Mouse (Mus musculus): ENCODE results near the gene Gpr108. TPM values are rescaled to one million over a fixed set of nuclear protein-coding genes. Genes with fewer than 3 reads are reported as not detected.

Gene Gpr108
- polyA plus RNA-seq, 1 experiment from 2014 or later: 24.5 TPM

- H3K9me3 ChIP-seq (ENCODE audit: control insufficient read depth, low read length): no peaks in the 10 kb centered on the region
- no peak overlapping the region for H3K4me3 ChIP-seq (ENCODE audit: low read depth, low read length)
- no peak overlapping the region for H3K9ac ChIP-seq (ENCODE audit: low read length)
- no peak overlapping the region for H3K4me2 ChIP-seq
- DNase-seq (ENCODE audit: low spot score, missing footprints) (no peak), ATAC-seq (ENCODE audit: low FRiP score) (no peak)
- H3K4me1 ChIP-seq (ENCODE audit: control insufficient read depth, insufficient read depth, low read length): no peaks in the 10 kb centered on the region
- WGBS: 93% methylated on average over 4 of the region's 4 CpGs
- H3K36me3 ChIP-seq (ENCODE audit: control insufficient read depth, insufficient read depth, low read length): no peaks in the 10 kb centered on the region
- H3K27me3 ChIP-seq (ENCODE audit: control insufficient read depth, insufficient read depth, low read length): no peaks in the 10 kb centered on the region
- H3K27ac ChIP-seq (ENCODE audit: low read depth, low read length): no peak overlapping the region
These were observed 38.9 kb downstream of the Gpr108 start for GRCm38 (mm10) chr17:57209330-57209729.

GRCm38 (mm10) chr17:57207938-57208337, 40.3 kb downstream of the Gpr108 start:
- Histone ChIP-seq H3K9me3 (ENCODE audit: control insufficient read depth, low read length) (no peaks in the 10 kb centered on the region), H3K4me1 (ENCODE audit: control insufficient read depth, insufficient read depth, low read length) (no peaks in the 10 kb centered on the region), H3K9ac (ENCODE audit: low read length) (no peak overlapping the region), H3K4me2 (no peak overlapping the region), H3K4me3 (ENCODE audit: low read depth, low read length) (no peak overlapping the region), H3K36me3 (ENCODE audit: control insufficient read depth, insufficient read depth, low read length) (no peaks in the 10 kb centered on the region), H3K27me3 (ENCODE audit: control insufficient read depth, insufficient read depth, low read length) (no peaks in the 10 kb centered on the region), H3K27ac (ENCODE audit: low read depth, low read length) (no peak overlapping the region)
- DNase-seq (ENCODE audit: low spot score, missing footprints): no peak
- WGBS: 93% methylated on average over 3 of the region's 3 CpGs
- ATAC-seq (ENCODE audit: low FRiP score): no peak

GRCm38 (mm10) chr17:57201841-57202724, 46.2 kb downstream of the Gpr108 start:
- H3K27ac ChIP-seq (ENCODE audit: low read depth, low read length): no peak overlapping the region
- 83% methylated on average over 10 of the region's 10 CpGs for WGBS
- no peaks in the 10 kb centered on the region for H3K36me3 ChIP-seq (ENCODE audit: control insufficient read depth, insufficient read depth, low read length)
- no peaks in the 10 kb centered on the region for H3K4me1 ChIP-seq (ENCODE audit: control insufficient read depth, insufficient read depth, low read length)
- DNase-seq (ENCODE audit: low spot score, missing footprints) (no peak), ATAC-seq (ENCODE audit: low FRiP score) (no peak)
- no peaks in the 10 kb centered on the region for H3K27me3 ChIP-seq (ENCODE audit: control insufficient read depth, insufficient read depth, low read length)
- no peaks in the 10 kb centered on the region for H3K9me3 ChIP-seq (ENCODE audit: control insufficient read depth, low read length)
- H3K4me3 ChIP-seq (ENCODE audit: low read depth, low read length): no peak overlapping the region
- no peak overlapping the region for H3K9ac ChIP-seq (ENCODE audit: low read length)
- no peak overlapping the region for H3K4me2 ChIP-seq

GRCm38 (mm10) chr17:57198252-57198651, 50.0 kb downstream of the Gpr108 start:
- DNase-seq (ENCODE audit: low spot score, missing footprints) (no peak), ATAC-seq (ENCODE audit: low FRiP score) (no peak)
- 84% methylated on average over 3 of the region's 3 CpGs for WGBS
- no peaks in the 10 kb centered on the region for H3K9me3 ChIP-seq (ENCODE audit: control insufficient read depth, low read length)
- no peaks in the 10 kb centered on the region for H3K36me3 ChIP-seq (ENCODE audit: control insufficient read depth, insufficient read depth, low read length)
- no peak overlapping the region for H3K4me2 ChIP-seq
- H3K9ac ChIP-seq (ENCODE audit: low read length): no peak overlapping the region
- no peaks in the 10 kb centered on the region for H3K4me1 ChIP-seq (ENCODE audit: control insufficient read depth, insufficient read depth, low read length)
- no peaks in the 10 kb centered on the region for H3K27me3 ChIP-seq (ENCODE audit: control insufficient read depth, insufficient read depth, low read length)
- no peak overlapping the region for H3K27ac ChIP-seq (ENCODE audit: low read depth, low read length)
- H3K4me3 ChIP-seq (ENCODE audit: low read depth, low read length): no peak overlapping the region

GRCm38 (mm10) chr17:57195326-57196010, 52.8 kb downstream of the Gpr108 start:
- no peaks in the 10 kb centered on the region for H3K27me3 ChIP-seq (ENCODE audit: control insufficient read depth, insufficient read depth, low read length)
- H3K4me2 ChIP-seq: no peak overlapping the region
- no peak overlapping the region for H3K27ac ChIP-seq (ENCODE audit: low read depth, low read length)
- no peak overlapping the region for H3K9ac ChIP-seq (ENCODE audit: low read length)
- H3K9me3 ChIP-seq (ENCODE audit: control insufficient read depth, low read length): no peaks in the 10 kb centered on the region
- no peaks in the 10 kb centered on the region for H3K36me3 ChIP-seq (ENCODE audit: control insufficient read depth, insufficient read depth, low read length)
- DNase-seq (ENCODE audit: low spot score, missing footprints): no peak
- no peak overlapping the region for H3K4me3 ChIP-seq (ENCODE audit: low read depth, low read length)
- H3K4me1 ChIP-seq (ENCODE audit: control insufficient read depth, insufficient read depth, low read length): no peaks in the 10 kb centered on the region
- WGBS: 86% methylated on average over 8 of the region's 8 CpGs
- no peak for ATAC-seq (ENCODE audit: low FRiP score)

- H3K4me2 ChIP-seq: no peak overlapping the region
- no peak overlapping the region for H3K4me3 ChIP-seq (ENCODE audit: low read depth, low read length)
- H3K27me3 ChIP-seq (ENCODE audit: control insufficient read depth, insufficient read depth, low read length): no peaks in the 10 kb centered on the region
- DNase-seq (ENCODE audit: low spot score, missing footprints): no peak
- 73% methylated on average over 3 of the region's 3 CpGs for WGBS
- ATAC-seq (ENCODE audit: low FRiP score): no peak
- H3K9ac ChIP-seq (ENCODE audit: low read length): no peak overlapping the region
- no peaks in the 10 kb centered on the region for H3K4me1 ChIP-seq (ENCODE audit: control insufficient read depth, insufficient read depth, low read length)
- no peak overlapping the region for H3K27ac ChIP-seq (ENCODE audit: low read depth, low read length)
- H3K9me3 ChIP-seq (ENCODE audit: control insufficient read depth, low read length): no peaks in the 10 kb centered on the region
- no peaks in the 10 kb centered on the region for H3K36me3 ChIP-seq (ENCODE audit: control insufficient read depth, insufficient read depth, low read length)
These were observed 53.5 kb downstream of the Gpr108 start for GRCm38 (mm10) chr17:57194771-57195170.

- Histone ChIP-seq H3K4me2 (no peak within 1 kb of the TSS), H3K9me3 (ENCODE audit: control insufficient read depth, low read length) (no peaks in the 10 kb centered on the region), H3K9ac (ENCODE audit: low read length) (no peak within 1 kb of the TSS), H3K27me3 (ENCODE audit: control insufficient read depth, insufficient read depth, low read length) (no peaks in the 10 kb centered on the region), H3K4me3 (ENCODE audit: low read depth, low read length) (no peak within 1 kb of the TSS), H3K36me3 (ENCODE audit: control insufficient read depth, insufficient read depth, low read length) (no peaks in the 10 kb centered on the region), H3K27ac (ENCODE audit: low read depth, low read length) (no peak within 1 kb of the TSS), H3K4me1 (ENCODE audit: control insufficient read depth, insufficient read depth, low read length) (no peaks in the 10 kb centered on the region)
- 77% methylated on average over 11 of the region's 11 CpGs for WGBS
- no peak for ATAC-seq (ENCODE audit: low FRiP score)
- DNase-seq (ENCODE audit: low spot score, missing footprints): no peak
These were observed 54.2 kb downstream of the Gpr108 start, which contains the start of gene Tnfsf14 for GRCm38 (mm10) chr17:57194041-57194507. Gene Tnfsf14 (minus strand): TSS chr17:57194177.

- WGBS: 91% methylated on average over 12 of the region's 12 CpGs
- Histone ChIP-seq H3K9ac (ENCODE audit: low read length) (no peak overlapping the region), H3K27me3 (ENCODE audit: control insufficient read depth, insufficient read depth, low read length) (no peaks in the 10 kb centered on the region), H3K4me2 (no peak overlapping the region), H3K9me3 (ENCODE audit: control insufficient read depth, low read length) (no peaks in the 10 kb centered on the region), H3K36me3 (ENCODE audit: control insufficient read depth, insufficient read depth, low read length) (no peaks in the 10 kb centered on the region), H3K4me3 (ENCODE audit: low read depth, low read length) (no peak overlapping the region), H3K27ac (ENCODE audit: low read depth, low read length) (no peak overlapping the region), H3K4me1 (ENCODE audit: control insufficient read depth, insufficient read depth, low read length) (no peaks in the 10 kb centered on the region)
- DNase-seq (ENCODE audit: low spot score, missing footprints) (no peak), ATAC-seq (ENCODE audit: low FRiP score) (no peak)
These were observed 59.6 kb downstream of the Gpr108 start for GRCm38 (mm10) chr17:57188510-57189192.

- H3K36me3 ChIP-seq (ENCODE audit: control insufficient read depth, insufficient read depth, low read length): no peaks in the 10 kb centered on the region
- no peak overlapping the region for H3K9ac ChIP-seq (ENCODE audit: low read length)
- H3K4me1 ChIP-seq (ENCODE audit: control insufficient read depth, insufficient read depth, low read length): no peaks in the 10 kb centered on the region
- H3K27me3 ChIP-seq (ENCODE audit: control insufficient read depth, insufficient read depth, low read length): no peaks in the 10 kb centered on the region
- H3K4me2 ChIP-seq: no peak overlapping the region
- 66% methylated on average over 2 of the region's 2 CpGs for WGBS
- no peak for ATAC-seq (ENCODE audit: low FRiP score)
- DNase-seq (ENCODE audit: low spot score, missing footprints): no peak
- no peak overlapping the region for H3K4me3 ChIP-seq (ENCODE audit: low read depth, low read length)
- H3K27ac ChIP-seq (ENCODE audit: low read depth, low read length): no peak overlapping the region
- H3K9me3 ChIP-seq (ENCODE audit: control insufficient read depth, low read length): no peaks in the 10 kb centered on the region
These were observed 62.6 kb downstream of the Gpr108 start for GRCm38 (mm10) chr17:57185641-57186040.

Measured in midbrain, embryonic 11.5 days (tissue).